Mouse (Mus musculus): Measurements from ENCODE around the gene Atp8b3. TPM values are rescaled to one million over a fixed set of nuclear protein-coding genes. Genes with fewer than 3 reads are reported as not detected.

The Atp8b3 gene
- total RNA-seq, 2 experiments from 2014 or later, result 0.25 to 0.35 TPM

DNA sequence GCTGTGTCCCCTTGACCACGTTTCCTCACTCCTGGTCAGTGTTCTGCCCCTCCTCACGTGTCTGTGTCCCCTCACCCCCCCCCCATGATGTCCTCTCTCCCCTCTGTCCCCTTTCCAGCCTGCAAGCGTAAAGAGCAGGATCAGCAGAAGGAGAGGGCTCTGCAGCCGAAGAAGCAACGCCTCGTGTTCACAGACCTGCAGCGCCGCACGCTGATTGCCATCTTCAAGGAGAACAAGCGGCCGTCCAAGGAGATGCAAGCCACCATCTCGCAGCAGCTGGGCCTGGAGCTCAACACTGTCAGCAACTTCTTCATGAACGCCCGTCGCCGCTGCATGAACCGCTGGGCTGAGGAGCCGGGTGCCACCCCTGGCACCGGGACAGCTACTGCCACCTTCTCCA lies 25.2 kb downstream of the Atp8b3 start:
- DNase-seq, result no peak

DNA sequence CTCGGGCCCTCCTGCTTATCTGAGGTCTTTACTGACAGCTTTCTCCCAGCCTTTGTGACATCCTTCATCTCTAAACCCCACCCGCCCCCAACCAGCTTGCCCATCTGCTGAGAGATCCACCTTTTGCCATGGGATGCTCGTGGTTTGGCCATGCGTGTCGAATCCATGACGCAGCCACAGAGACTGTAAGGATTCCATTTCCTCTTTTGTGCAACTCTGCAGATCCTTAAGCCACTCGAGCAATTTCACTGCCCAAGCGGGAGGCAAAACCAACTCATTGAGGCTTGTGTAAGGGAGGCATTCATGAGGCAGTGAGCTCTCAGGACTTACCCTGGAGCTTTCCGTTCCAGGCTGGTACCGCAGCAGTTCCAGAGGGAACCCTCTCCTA lies 28.7 kb downstream of the Atp8b3 start:
- DNase-seq, result no peak

DNA sequence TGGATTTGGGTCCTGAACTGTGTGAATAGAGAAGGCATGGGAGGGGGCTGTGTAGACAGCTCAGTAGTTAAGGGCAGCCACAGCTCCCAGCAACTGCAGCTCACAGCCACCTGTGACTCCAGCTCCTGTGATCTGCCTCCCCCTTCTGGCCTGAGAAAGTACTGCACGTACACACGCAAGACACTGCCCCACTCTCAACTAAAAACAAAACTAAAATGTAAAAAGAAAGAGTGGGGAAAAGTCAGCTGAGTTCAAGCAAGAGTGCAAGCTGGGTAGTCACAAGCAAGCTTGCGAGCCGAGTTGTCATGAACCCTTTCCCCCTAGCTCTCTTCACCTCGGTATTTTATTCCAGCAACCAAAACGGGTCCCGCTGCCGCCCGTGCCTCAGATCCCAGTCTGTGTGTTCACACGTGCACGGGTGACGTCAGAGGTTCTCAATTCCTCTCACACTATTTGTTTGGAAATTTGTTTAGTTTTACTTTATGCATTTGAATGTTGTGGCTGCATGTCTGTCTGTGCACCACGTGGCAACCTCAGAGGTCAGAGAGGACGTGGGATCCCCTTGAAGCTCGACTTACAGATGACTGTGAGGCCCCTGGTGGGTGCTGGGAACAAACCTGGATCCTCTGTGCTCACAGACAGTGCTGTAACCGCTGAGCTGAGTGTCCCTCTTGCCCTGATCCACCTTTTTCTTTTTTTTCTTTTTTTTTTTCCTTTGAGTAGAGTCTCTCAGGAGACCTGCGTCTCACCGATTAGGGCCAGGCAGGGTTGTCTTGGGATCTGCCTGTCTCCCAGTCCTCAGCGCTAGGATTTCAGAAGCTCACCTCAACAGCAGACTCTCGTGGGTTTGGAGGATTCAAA lies 29.3 kb downstream of the Atp8b3 start:
- DNase-seq, result peak; percentile 59 to 73

DNA sequence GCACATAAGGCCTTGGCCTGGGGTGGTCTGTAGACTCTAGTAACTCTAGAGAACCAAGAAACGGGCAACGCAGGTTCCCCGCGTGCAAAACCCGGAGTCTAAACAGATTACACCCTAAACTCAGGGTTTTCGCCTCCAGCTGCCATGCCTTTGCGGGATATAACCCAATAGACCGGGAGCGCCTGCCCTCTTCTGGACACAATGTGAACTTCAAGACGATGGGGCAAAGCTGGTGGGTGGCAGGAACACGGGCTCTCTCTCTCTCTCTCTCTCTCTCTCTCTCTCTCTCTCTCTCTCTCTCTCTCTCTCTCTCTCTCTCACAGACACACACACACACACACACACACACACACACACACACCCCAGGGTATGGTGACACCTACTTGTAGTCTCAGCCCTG lies 32.7 kb downstream of the Atp8b3 start:
- DNase-seq, result peak; percentile 33 to 54

DNA sequence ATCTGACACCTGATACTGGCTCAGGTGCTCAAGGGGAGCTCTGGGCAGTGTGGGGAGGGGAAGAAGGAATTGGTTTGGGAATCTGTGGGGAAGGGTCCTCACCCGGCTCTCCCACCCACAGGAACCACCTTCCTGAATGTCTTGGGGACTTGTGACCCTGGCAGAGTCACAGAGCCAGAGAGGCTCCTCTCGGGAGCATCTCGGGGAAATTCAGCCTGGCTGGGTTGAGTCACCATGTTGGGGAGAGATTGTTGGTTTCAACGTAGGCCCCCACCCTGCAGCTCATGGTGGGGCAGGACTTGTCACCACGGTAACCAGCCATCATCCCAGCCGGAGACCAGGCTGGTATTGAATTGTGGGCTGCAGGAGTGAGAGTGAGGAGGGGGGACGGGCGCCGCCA lies 34.2 kb downstream of the Atp8b3 start:
- no peak for DNase-seq

DNA sequence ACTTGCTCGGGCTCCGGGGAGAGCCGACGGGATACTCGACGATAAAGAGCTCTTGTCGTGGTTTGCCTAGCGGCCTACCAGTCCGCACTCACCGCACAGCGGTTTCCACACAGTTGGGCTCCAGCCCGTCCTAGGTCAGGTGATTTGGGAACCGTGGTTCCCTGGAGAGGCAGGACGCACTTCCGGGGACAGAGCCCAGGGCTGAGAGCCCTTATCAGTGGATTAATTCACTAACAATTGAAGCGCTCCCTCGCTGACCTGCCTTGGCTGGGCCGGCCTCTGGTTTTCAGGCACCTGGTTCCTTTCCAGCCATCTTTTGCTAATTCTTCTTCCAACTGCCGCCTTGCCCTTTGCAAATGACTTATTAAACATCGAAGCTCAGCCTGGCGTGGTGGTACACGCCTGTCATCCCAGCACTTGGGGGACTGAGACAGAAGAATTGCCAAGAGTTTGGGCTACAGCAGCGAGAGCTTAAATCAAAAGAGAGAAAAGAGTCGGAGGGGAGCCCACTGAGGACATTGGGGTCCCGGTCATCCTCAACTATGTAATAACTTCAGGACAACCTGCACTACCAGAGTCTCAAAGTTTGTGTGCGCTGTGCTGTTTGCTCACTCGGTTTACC lies 35.2 kb downstream of the Atp8b3 start:
- DNase-seq, result no peak

DNA sequence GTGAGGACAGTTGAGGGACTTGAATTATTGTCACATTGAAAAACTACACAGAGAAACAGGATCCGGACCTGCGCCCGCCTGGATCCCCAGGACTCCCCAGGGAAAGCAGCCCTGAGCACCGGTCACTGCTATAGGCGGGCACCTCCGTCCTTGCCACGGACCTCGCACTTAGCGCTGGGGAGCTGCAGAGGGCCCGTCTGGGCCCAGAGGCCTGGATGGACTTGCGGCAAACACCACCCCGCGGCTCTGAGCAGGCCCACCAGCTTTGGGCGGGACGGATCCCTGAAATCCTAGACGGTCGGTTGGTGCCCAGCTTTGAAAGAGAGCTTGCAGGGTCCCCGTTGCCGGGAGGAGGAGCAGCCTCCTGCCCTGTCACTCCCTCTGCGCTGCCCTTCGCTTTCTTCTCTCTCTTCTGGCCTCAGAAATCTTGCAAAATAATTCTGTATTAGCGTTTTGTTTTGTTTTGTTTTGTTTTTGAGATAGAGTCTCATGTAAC lies 36.1 kb downstream of the Atp8b3 start:
- no peak for DNase-seq

DNA sequence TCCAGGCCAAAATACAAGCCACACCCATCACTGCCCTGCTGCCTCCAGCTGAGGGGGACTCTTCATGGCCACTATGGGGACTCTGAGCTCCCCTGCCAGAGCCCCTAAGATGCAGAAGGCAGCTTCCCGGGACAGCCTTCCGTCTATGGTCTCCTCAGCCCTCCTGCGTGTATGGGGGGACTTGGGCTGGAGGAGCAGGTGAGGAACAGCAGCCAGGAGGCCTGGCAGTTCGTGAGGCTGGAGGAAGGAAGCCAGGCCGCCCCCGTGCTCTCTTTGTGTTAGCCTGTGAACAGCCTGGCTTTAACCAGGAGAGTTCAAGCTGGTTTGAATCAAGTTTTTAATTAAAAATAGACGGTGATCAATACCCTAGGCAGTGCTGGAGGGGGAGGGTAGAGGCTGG lies 36.6 kb downstream of the Atp8b3 start:
- DNase-seq, result no peak

DNA sequence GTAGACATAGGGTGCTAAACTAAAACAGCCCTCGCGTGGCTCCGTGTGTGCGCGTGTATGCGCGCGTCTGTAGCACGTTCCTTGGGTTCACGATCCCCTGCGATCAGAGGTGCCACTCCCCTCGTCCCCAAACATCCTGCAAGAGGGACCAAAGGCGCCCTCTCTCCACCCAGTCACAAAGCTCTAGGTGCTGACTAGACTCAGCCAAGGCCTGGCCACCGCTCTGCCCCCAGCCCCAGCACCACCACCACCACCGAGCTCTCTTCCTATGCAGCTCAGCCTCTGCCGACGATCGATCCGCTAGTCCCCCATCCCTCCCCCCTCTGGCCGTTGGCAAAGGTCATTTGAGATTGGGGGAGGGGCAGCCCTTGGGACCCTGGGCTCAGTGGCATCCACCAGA lies 42.5 kb downstream of the Atp8b3 start:
- no peak for DNase-seq

DNA sequence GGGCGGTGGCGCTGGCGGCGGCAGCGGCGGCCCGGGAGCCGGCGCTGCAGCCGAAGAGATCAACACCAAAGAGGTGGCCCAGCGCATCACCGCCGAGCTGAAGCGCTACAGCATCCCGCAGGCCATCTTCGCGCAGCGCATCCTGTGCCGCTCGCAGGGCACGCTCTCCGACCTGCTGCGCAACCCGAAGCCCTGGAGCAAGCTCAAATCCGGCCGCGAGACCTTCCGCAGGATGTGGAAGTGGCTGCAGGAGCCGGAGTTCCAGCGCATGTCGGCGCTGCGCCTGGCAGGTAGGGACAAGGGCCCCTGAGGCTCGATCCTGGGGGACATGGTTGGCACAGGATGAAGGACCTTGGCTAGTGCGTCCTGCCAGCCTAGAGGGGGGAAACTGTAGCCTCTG lies 43.0 kb downstream of the Atp8b3 start:
- DNase-seq, result no peak

DNA sequence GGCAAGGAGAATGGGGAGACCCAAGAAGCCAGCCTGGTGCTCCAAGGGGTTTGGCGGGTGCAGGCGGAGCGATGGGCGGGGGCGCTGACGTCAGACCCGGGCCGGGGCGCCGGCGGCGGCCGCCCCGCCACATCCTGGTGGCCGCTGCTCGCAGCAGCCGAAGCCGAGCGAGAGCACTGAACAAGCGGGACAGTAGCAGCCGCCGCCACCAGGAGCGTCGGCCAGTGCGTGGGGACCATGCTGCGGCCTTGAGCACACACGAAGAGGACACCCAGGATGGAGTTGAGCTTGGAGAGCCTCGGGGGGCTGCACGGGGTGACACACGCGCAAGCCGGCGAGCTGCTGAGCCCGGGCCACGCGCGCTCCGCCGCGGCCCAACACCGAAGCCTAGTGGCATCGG lies 44.2 kb downstream of the Atp8b3 start, which contains the start of gene Onecut3:
Gene Onecut3, plus strand, starts transcription at position 104 of the 400 bp plus-strand sequence.
- no peak for DNase-seq

DNA sequence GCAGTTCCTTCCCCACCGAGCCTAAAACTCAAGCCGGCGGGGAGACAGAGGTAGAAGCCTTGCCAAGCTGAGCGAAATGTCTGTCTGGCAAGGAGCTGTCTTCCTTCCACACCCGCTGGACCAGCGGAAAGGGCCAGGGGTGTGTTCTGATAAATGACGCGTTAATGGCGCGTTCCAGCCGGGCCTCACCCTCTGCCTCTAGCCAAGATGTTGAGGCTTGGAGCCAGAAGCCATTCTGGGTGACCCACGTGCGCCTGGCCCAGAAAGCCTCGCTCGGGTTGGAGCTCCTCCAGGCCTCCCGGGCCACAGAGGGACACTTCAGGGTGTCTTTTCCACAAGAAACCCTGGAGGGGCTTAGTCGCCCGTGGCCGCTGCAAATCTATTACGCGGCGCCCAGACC lies 48.9 kb downstream of the Atp8b3 start:
- no peak for DNase-seq

DNA sequence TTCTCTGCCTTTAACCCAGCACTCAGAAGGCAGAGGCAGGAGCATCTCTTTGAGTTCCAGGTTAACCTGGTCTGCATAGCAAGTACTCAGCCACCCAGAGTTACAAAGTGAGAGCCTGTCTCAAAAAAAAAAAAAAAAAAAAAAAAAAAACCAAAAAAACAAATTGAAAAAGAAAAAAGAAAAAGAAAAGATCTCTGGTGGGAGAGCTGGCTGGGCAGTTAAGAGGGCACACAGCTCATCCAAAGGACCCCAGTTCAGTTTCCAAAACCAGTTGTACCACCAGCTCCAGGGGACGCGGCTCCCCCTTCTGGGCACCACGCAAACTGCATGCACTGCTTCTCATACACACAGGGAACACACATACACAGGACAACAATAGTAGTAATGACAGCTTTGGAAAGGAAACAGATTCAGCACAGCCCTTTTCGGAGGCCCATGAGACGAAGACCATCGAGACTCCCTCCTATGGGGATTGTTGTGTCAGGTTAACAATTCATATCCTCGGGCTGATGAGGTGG lies 52.0 kb downstream of the Atp8b3 start:
- no peak for DNase-seq

DNA sequence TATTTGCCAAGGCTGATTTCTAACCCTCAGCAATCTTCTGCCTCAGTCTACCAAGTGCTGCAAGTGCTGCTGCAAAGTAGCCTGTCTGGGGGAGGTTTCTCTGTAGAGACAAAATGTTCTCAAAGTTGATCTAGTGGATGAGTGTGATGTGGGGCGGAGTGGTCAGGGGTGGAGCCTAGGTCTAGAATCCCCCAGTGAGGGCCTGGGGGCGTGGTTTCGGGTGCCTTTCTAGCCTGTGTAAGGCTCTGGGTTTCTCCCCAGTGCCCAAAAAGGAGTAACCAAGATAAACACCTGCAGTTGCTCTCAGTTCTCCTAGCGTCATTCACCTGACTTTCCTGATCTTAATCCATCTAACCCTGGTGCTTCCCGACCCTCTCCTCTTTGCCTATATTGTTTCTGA lies 57.9 kb downstream of the Atp8b3 start:
- DNase-seq, result no peak

DNA sequence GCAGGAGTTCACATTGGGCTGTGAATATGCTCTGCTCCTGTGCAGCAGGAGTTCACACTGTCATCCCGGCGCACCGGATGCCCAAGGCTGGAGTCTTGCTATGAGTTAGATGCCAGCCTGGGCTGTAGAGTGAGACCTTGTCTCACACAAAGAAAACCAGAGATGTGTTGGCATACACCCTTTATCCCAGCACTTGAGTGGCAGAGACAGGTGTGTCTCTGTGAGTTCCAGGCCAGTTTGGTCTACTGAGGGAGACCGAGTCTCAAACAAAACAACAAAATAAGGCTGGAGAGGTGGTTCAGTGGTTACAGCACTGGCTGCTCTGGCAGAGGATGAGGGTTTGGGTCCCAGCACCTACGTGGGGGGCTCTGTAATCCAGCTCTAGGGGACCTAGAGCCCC lies 60.4 kb downstream of the Atp8b3 start:
- DNase-seq, result no peak

DNA sequence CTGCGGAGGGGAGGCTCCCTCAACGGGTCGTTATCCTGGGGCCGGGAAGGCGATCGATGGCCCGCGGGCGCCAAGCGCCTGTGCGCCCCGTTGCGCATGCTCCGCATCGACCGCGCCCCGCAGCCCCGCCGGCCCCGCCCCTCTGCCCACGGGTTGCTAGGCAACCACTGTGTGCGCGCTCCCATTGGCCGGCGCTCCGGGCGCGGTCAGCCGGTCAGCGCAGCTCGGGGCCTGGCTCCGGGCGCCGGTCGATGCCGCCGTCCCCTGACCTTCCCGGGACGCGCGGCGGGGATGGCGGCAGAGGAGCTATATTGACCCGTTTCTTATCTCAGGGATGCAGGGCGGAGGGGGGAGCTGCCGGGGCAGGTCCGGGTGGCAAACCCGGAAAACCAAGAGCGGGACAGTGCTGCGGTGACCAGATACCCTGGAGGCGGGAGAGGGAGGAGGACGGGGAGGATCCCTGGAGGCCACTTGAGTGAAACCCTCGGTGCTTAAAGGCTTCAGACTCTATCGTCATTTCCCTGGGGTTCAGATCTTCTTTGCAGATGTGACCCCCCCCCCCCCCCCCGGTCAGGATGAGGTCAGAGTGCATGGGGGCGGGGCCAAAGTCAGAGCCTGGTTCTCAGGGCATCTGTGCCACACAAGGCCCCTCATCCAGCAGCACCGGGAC lies 63.5 kb downstream of the Atp8b3 start:
- DNase-seq, result peak; percentile 84 to 85

Other genes starting within 250 kb of the Atp8b3 start
- gene Rps15, start 246.7 kb downstream of the Atp8b3 start, total RNA-seq (2021), result 100 to 1,000 TPM; 755 to 823 TPM
- 10 to 100 TPM; 98.3 to 98.4 TPM for gene Apc2, start 243.1 kb downstream of the Atp8b3 start, total RNA-seq (2021)
- 10 to 100 TPM; 22.4 to 23.0 TPM for gene 2310011J03Rik, start 218.6 kb downstream of the Atp8b3 start, total RNA-seq (2021)
- 1 to 10 TPM; 2.2 to 2.6 TPM for gene Pcsk4, start 209.6 kb downstream of the Atp8b3 start, total RNA-seq (2021)
- gene Reep6, start 209.2 kb downstream of the Atp8b3 start, total RNA-seq (2021), result 10 to 100 TPM in 1 of 2 experiments, 1 to 10 TPM in 1; 8.6 to 10.3 TPM
- gene Adamtsl5, start 190.7 kb downstream of the Atp8b3 start, total RNA-seq (2021), result 1 to 10 TPM; 4.9 to 5.2 TPM
- gene Plk5, start 182.7 kb downstream of the Atp8b3 start, total RNA-seq (2021), result 10 to 100 TPM; 23.2 to 23.4 TPM
- 10 to 100 TPM; 18.2 to 18.4 TPM for gene Mex3d, start 151.5 kb downstream of the Atp8b3 start, total RNA-seq (2021)
- gene Mbd3, start 139.6 kb downstream of the Atp8b3 start, total RNA-seq (2021), result 100 to 1,000 TPM; 148 to 156 TPM
- gene Uqcr11, start 132.3 kb downstream of the Atp8b3 start, total RNA-seq (2021), result 100 to 1,000 TPM; 443 to 467 TPM
- gene Tcf3, start 105.5 kb downstream of the Atp8b3 start, total RNA-seq (2021), result 10 to 100 TPM; 30.5 to 30.6 TPM
- gene Onecut3, start 44.3 kb downstream of the Atp8b3 start, total RNA-seq (2021), result under 1 TPM in 1 of 2 experiments, not detected in 1; 0.08 TPM
- gene Rexo1, start 22.4 kb upstream of the Atp8b3 start, total RNA-seq (2021), result 10 to 100 TPM; 43.9 to 49.3 TPM
- gene Klf16, start 38.2 kb upstream of the Atp8b3 start, total RNA-seq (2021), result 10 to 100 TPM; 51.7 to 56.8 TPM
- 100 to 1,000 TPM; 161 to 176 TPM for gene Abhd17a, start 51.2 kb upstream of the Atp8b3 start, total RNA-seq (2021)
- 10 to 100 TPM; 41.8 to 44.9 TPM for gene Scamp4, start 63.7 kb upstream of the Atp8b3 start, total RNA-seq (2021)
- 1 to 10 TPM; 3.8 to 4.5 TPM for gene Adat3, start 63.8 kb upstream of the Atp8b3 start, total RNA-seq (2021)
- 1 to 10 TPM; 2.6 to 3.1 TPM for gene Gm49322, start 66.9 kb upstream of the Atp8b3 start, total RNA-seq (2021)
- 100 to 1,000 TPM; 216 to 241 TPM for gene Csnk1g2, start 83.7 kb upstream of the Atp8b3 start, total RNA-seq (2021)
- gene Btbd2, start 117.9 kb upstream of the Atp8b3 start, total RNA-seq (2021), result 100 to 1,000 TPM; 102 to 106 TPM
- 10 to 100 TPM; 44.7 to 52.3 TPM for gene Mknk2, start 139.0 kb upstream of the Atp8b3 start, total RNA-seq (2021)
- 10 to 100 TPM; 16.0 to 16.1 TPM for gene Mob3a, start 162.9 kb upstream of the Atp8b3 start, total RNA-seq (2021)
- gene Izumo4, start 163.1 kb upstream of the Atp8b3 start, total RNA-seq (2021), result 10 to 100 TPM; 49.7 to 57.0 TPM
- 100 to 1,000 TPM; 142 to 147 TPM for gene Ap3d1, start 203.1 kb upstream of the Atp8b3 start, total RNA-seq (2021)
- gene Dot1l, start 216.1 kb upstream of the Atp8b3 start, total RNA-seq (2021), result 10 to 100 TPM; 48.6 to 61.9 TPM

All from layer of hippocampus, postnatal 36 days (tissue).